Mouse (Mus musculus): ENCODE data around the gene Prkaa1. TPM values are rescaled to one million over a fixed set of nuclear protein-coding genes. Genes with fewer than 3 reads are reported as not detected.

The Prkaa1 gene
- polyA plus RNA-seq, 1 experiment from 2014 or later, result 19.7 TPM

DNA sequence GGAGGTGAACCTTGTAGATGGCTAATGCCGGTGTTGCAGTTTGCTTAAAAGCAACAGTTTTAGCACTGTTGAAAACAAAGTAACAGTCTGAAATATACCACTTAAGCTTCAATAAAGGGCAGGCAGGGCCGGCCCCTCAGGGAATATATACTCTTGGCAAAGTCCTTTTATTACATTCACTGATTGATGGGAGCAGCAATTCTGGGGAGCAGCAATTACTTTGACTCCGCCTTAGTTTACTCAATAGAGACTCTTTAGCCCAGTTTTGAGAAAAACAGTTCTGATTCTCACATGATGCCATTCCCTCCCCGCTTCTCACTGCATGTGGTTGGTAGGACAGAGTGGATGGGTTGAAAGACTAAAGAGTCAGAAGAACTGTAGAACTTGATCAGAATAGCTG, 5.5 kb downstream of the Prkaa1 start:
- Histone ChIP-seq H3K36me3 (ENCODE audit: control insufficient read depth, insufficient read depth, low read length) (no peaks in the 10 kb centered on the region), H3K4me3 (replicated peaks; ENCODE audit: low read depth, low read length) (no peak overlapping the region), H3K9me3 (ENCODE audit: control insufficient read depth, low read length) (no peaks in the 10 kb centered on the region), H3K4me1 (ENCODE audit: control insufficient read depth, insufficient read depth, low read length) (peaks cover 11% of the 10 kb centered on the region), H3K27me3 (ENCODE audit: control insufficient read depth, insufficient read depth, low read length) (no peaks in the 10 kb centered on the region), H3K9ac (replicated peaks; ENCODE audit: low read length) (no peak overlapping the region), H3K4me2 (ENCODE audit: low read length) (no peak overlapping the region), H3K27ac (replicated peaks; ENCODE audit: low read depth, low read length) (no peak overlapping the region)
- DNase-seq (no peak), ATAC-seq (ENCODE audit: low FRiP score, low TSS enrichment) (no peak)
- 92% methylated on average over 4 of the region's 4 CpGs for WGBS

DNA sequence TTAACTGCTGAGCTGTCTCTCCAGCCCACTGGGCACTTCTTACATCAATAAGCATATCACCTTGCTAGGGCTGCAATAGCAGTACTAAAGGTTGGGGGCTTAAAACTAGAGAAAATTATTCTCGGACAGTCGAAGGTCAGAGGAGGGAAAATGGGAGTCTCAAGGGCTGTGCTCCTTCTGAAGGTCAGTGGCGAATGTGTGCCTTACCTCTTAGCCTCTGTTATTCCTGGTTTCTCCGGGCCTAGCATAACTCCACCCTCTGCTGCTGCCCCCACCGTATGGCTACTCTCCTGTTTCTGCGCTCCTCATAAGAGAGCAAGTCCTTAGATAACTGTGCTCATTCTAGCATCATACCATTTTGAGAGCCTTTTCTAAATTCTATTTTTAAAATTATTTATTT, 8.5 kb downstream of the Prkaa1 start:
- DNase-seq (no peak), ATAC-seq (ENCODE audit: low FRiP score, low TSS enrichment) (no peak)
- no peak overlapping the region for H3K4me3 ChIP-seq (replicated peaks; ENCODE audit: low read depth, low read length)
- H3K4me2 ChIP-seq (ENCODE audit: low read length), result no peak overlapping the region
- no peaks in the 10 kb centered on the region for H3K9me3 ChIP-seq (ENCODE audit: control insufficient read depth, low read length)
- H3K27me3 ChIP-seq (ENCODE audit: control insufficient read depth, insufficient read depth, low read length), result no peaks in the 10 kb centered on the region
- 92% methylated on average over 6 of the region's 6 CpGs for WGBS
- H3K36me3 ChIP-seq (ENCODE audit: control insufficient read depth, insufficient read depth, low read length), result no peaks in the 10 kb centered on the region
- H3K4me1 ChIP-seq (ENCODE audit: control insufficient read depth, insufficient read depth, low read length), result peaks cover 3% of the 10 kb centered on the region; the same call in 1 of the 2 replicates
- H3K27ac ChIP-seq (replicated peaks; ENCODE audit: low read depth, low read length), result no peak overlapping the region
- no peak overlapping the region for H3K9ac ChIP-seq (replicated peaks; ENCODE audit: low read length)

DNA sequence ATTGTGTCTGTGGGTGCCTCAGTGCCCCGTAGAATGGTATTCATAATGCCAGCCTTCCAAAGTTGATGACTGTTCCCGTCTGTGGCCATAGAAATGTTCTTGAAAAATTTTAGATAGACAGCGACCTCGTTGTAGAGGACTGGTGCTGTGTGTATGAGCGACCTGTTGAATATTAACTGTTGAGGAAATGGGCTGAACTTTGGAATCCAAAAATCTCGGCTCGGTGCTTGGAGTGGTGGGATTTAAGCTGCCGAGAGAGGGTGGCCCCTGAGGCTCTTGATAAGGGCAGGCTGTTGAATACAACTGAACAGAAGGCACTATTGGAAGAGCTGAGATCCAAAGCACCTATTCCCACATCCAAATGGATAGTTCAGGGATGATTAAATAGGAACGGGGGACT, 11.0 kb downstream of the Prkaa1 start:
- no peaks in the 10 kb centered on the region for H3K36me3 ChIP-seq (ENCODE audit: control insufficient read depth, insufficient read depth, low read length)
- no peak overlapping the region for H3K9ac ChIP-seq (replicated peaks; ENCODE audit: low read length)
- no peaks in the 10 kb centered on the region for H3K27me3 ChIP-seq (ENCODE audit: control insufficient read depth, insufficient read depth, low read length)
- 91% methylated on average over 9 of the region's 9 CpGs for WGBS
- no peak overlapping the region for H3K4me2 ChIP-seq (ENCODE audit: low read length)
- H3K9me3 ChIP-seq (ENCODE audit: control insufficient read depth, low read length), result no peaks in the 10 kb centered on the region
- no peak overlapping the region for H3K27ac ChIP-seq (replicated peaks; ENCODE audit: low read depth, low read length)
- ATAC-seq (ENCODE audit: low FRiP score, low TSS enrichment) (no peak), DNase-seq (no peak)
- no peak overlapping the region for H3K4me3 ChIP-seq (replicated peaks; ENCODE audit: low read depth, low read length)
- peaks cover 3% of the 10 kb centered on the region; the same call in 1 of the 2 replicates for H3K4me1 ChIP-seq (ENCODE audit: control insufficient read depth, insufficient read depth, low read length)

DNA sequence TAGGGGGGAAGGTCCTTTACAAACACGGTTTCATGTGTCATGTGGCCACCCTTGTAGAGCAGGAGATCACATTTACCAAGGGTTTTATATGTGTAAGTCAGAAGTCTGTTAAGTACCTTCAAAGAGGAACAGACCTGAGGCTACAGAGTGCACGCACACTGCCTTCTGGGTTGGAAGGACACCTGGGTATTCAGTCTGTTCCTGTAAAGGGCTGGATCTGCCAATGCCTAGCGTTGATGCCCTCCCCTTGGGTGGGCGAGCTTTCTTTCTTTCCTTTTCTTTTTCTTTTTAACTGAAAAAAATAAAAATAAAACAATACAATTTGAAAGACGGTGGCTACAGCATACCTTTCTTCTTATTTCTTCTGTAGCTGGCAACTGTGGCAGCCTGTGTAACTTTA, 11.4 kb downstream of the Prkaa1 start:
- ATAC-seq (ENCODE audit: low FRiP score, low TSS enrichment), result no peak
- Histone ChIP-seq H3K4me2 (ENCODE audit: low read length) (no peak overlapping the region), H3K9me3 (ENCODE audit: control insufficient read depth, low read length) (no peaks in the 10 kb centered on the region), H3K4me1 (ENCODE audit: control insufficient read depth, insufficient read depth, low read length) (peaks cover 3% of the 10 kb centered on the region; the same call in 1 of the 2 replicates), H3K27me3 (ENCODE audit: control insufficient read depth, insufficient read depth, low read length) (no peaks in the 10 kb centered on the region), H3K27ac (replicated peaks; ENCODE audit: low read depth, low read length) (no peak overlapping the region), H3K4me3 (replicated peaks; ENCODE audit: low read depth, low read length) (no peak overlapping the region), H3K9ac (replicated peaks; ENCODE audit: low read length) (no peak overlapping the region), H3K36me3 (ENCODE audit: control insufficient read depth, insufficient read depth, low read length) (no peaks in the 10 kb centered on the region)
- DNase-seq, result no peak
- WGBS, result 77% methylated on average over 5 of the region's 5 CpGs

DNA sequence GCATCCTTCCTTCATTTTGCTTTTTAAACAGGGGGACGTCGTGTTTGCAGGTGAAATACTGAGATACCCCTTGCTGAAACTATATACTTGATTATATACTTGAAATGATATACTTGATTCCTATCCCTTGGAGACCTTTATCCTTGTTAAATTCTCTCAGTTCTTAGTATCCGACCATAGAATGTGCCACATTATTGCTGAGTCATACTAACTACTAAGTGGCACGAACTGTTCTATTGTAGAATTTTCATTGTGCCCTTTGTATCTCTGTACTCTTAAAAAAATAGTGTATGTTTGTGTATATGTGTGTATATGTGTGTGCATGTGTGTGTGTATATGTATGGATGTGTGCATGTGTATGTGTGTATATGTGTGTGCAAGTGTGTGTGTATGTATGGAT, 12.7 kb downstream of the Prkaa1 start:
- DNase-seq (no peak), ATAC-seq (ENCODE audit: low FRiP score, low TSS enrichment) (no peak)
- H3K36me3 ChIP-seq (ENCODE audit: control insufficient read depth, insufficient read depth, low read length), result no peaks in the 10 kb centered on the region
- no peak overlapping the region for H3K4me3 ChIP-seq (replicated peaks; ENCODE audit: low read depth, low read length)
- no peaks in the 10 kb centered on the region for H3K27me3 ChIP-seq (ENCODE audit: control insufficient read depth, insufficient read depth, low read length)
- H3K9ac ChIP-seq (replicated peaks; ENCODE audit: low read length), result no peak overlapping the region
- no peak overlapping the region for H3K27ac ChIP-seq (replicated peaks; ENCODE audit: low read depth, low read length)
- H3K9me3 ChIP-seq (ENCODE audit: control insufficient read depth, low read length), result no peaks in the 10 kb centered on the region
- no peak overlapping the region for H3K4me2 ChIP-seq (ENCODE audit: low read length)
- WGBS, result 87% methylated on average over 4 of the region's 4 CpGs
- H3K4me1 ChIP-seq (ENCODE audit: control insufficient read depth, insufficient read depth, low read length), result peaks cover 3% of the 10 kb centered on the region; the same call in 1 of the 2 replicates

DNA sequence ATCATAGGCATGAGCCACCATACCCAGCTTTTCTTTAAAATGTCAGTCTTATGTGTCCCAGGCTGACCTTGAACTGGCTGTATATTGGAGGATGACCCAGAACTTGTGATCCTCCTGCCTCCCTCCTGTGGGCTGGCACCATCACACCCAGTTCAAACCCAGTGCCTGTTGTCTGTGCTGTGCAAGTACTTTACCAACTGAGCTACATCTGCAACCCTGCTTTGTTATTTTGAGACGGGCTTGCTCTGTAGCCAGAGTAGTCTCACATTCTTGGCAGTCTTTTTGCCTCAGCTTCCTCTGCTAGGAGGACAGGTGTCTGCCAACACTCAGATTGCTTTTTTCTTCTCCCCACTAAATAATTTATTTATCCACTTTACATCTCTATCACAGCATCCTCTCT, 13.7 kb downstream of the Prkaa1 start:
- Histone ChIP-seq H3K36me3 (ENCODE audit: control insufficient read depth, insufficient read depth, low read length) (no peaks in the 10 kb centered on the region), H3K4me2 (ENCODE audit: low read length) (no peak overlapping the region), H3K9ac (replicated peaks; ENCODE audit: low read length) (no peak overlapping the region), H3K4me1 (ENCODE audit: control insufficient read depth, insufficient read depth, low read length) (peaks cover 3% of the 10 kb centered on the region; the same call in 1 of the 2 replicates), H3K27ac (replicated peaks; ENCODE audit: low read depth, low read length) (no peak overlapping the region), H3K9me3 (ENCODE audit: control insufficient read depth, low read length) (no peaks in the 10 kb centered on the region), H3K27me3 (ENCODE audit: control insufficient read depth, insufficient read depth, low read length) (no peaks in the 10 kb centered on the region), H3K4me3 (replicated peaks; ENCODE audit: low read depth, low read length) (no peak overlapping the region)
- DNase-seq (no peak), ATAC-seq (ENCODE audit: low FRiP score, low TSS enrichment) (no peak)
- 83% methylated on average over 1 of the region's 1 CpGs for WGBS

DNA sequence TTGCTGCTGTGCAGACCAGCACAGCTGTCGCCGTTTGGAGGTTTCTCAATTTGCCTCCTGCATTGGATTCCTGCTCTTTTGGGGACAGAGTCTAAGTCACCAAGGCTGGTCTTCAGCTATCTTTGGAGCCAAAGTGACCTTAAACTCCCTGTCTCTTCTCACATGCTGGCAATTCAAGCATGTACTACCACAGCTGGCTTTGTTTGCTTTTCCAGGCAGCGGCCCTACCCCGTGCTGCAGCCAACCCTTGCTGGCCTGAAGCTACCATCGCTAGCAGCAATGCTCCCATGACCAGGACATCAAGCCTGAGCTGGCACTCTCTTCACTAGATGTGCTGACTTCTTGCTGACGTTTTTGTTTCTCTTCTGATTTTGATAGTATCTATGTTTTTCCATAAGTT, 15.2 kb downstream of the Prkaa1 start:
- H3K4me1 ChIP-seq (ENCODE audit: control insufficient read depth, insufficient read depth, low read length), result peaks cover 3% of the 10 kb centered on the region; the same call in 1 of the 2 replicates
- H3K36me3 ChIP-seq (ENCODE audit: control insufficient read depth, insufficient read depth, low read length), result peaks cover 10% of the 10 kb centered on the region
- no peak overlapping the region for H3K27ac ChIP-seq (replicated peaks; ENCODE audit: low read depth, low read length)
- DNase-seq (no peak), ATAC-seq (ENCODE audit: low FRiP score, low TSS enrichment) (no peak)
- no peak overlapping the region for H3K9ac ChIP-seq (replicated peaks; ENCODE audit: low read length)
- 88% methylated on average over 6 of the region's 6 CpGs for WGBS
- no peaks in the 10 kb centered on the region for H3K27me3 ChIP-seq (ENCODE audit: control insufficient read depth, insufficient read depth, low read length)
- H3K9me3 ChIP-seq (ENCODE audit: control insufficient read depth, low read length), result no peaks in the 10 kb centered on the region
- no peak overlapping the region for H3K4me2 ChIP-seq (ENCODE audit: low read length)
- H3K4me3 ChIP-seq (replicated peaks; ENCODE audit: low read depth, low read length), result no peak overlapping the region

DNA sequence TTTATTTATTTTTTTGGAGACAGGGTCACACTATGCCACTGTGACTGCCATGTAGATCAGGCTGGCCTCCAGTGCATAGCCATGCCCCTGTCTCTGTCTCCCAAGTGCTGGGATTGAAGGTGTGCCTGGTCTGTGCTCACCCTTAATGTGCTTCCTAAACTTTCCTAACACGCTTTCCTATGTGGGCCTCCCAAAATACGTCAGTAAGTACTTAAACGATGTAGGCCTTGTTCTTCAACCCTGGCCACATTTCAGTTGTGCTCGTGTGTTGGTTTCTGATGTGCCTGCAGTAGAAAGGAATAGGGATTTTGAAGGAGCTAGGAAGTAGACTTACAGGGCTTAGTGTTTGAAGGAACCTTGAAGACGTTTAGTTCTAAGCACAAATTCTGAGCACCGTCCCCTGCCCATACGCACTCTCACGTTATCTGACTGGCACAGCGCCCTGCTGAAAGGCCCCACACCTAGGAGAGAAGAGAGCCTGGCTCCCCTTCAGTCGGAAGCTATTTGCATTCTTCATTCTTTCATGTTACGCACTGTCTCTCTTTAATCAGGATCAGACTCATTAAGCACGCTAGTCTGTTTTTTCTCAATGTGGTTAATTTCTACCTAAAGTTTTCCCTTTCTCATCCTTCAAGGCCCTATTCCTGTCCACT, 21.6 kb downstream of the Prkaa1 start:
- no peak overlapping the region for H3K4me2 ChIP-seq (ENCODE audit: low read length)
- WGBS, result 89% methylated on average over 12 of the region's 12 CpGs
- H3K36me3 ChIP-seq (ENCODE audit: control insufficient read depth, insufficient read depth, low read length), result peaks cover 47% of the 10 kb centered on the region
- H3K27ac ChIP-seq (replicated peaks; ENCODE audit: low read depth, low read length), result no peak overlapping the region
- no peak overlapping the region for H3K9ac ChIP-seq (replicated peaks; ENCODE audit: low read length)
- no peaks in the 10 kb centered on the region for H3K4me1 ChIP-seq (ENCODE audit: control insufficient read depth, insufficient read depth, low read length)
- ATAC-seq (ENCODE audit: low FRiP score, low TSS enrichment) (no peak), DNase-seq (no peak)
- no peaks in the 10 kb centered on the region for H3K9me3 ChIP-seq (ENCODE audit: control insufficient read depth, low read length)
- H3K4me3 ChIP-seq (replicated peaks; ENCODE audit: low read depth, low read length), result no peak overlapping the region
- H3K27me3 ChIP-seq (ENCODE audit: control insufficient read depth, insufficient read depth, low read length), result no peaks in the 10 kb centered on the region

DNA sequence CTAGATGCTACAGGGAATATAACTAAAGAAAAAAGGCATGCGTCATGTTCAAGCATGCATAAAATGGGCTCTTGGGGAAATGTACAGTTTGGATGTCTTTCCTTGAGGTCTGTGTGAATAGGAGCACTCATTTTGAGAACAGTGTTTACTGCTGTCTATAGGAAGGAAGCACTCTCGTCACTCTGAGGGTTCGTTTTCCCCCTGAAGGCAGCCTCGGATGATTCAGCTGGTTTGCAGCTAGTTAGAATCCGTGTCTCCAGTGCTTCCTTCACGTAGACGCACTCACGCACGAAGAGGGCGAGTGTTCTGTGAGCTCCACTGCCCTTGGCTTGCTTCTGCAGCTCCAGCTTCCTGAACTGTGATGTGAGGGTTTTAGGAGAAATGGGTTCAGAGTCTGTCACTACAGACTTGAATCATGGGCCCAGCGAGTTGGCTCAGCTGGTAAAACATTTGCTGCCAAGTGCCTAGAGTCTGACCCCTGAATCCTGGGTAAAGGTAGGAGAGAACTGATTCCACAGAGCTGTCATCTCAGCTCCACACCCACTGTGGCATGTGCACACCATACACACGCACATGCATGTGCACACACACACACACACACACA, 29.7 kb downstream of the Prkaa1 start:
- H3K4me1 ChIP-seq (ENCODE audit: control insufficient read depth, insufficient read depth, low read length), result no peaks in the 10 kb centered on the region
- no peaks in the 10 kb centered on the region for H3K27me3 ChIP-seq (ENCODE audit: control insufficient read depth, insufficient read depth, low read length)
- H3K36me3 ChIP-seq (ENCODE audit: control insufficient read depth, insufficient read depth, low read length), result peaks cover 68% of the 10 kb centered on the region
- ATAC-seq (ENCODE audit: low FRiP score, low TSS enrichment) (no peak), DNase-seq (no peak)
- H3K4me2 ChIP-seq (ENCODE audit: low read length), result no peak overlapping the region
- no peak overlapping the region for H3K4me3 ChIP-seq (replicated peaks; ENCODE audit: low read depth, low read length)
- no peak overlapping the region for H3K9ac ChIP-seq (replicated peaks; ENCODE audit: low read length)
- no peak overlapping the region for H3K27ac ChIP-seq (replicated peaks; ENCODE audit: low read depth, low read length)
- H3K9me3 ChIP-seq (ENCODE audit: control insufficient read depth, low read length), result no peaks in the 10 kb centered on the region
- WGBS, result 93% methylated on average over 12 of the region's 12 CpGs
